Mouse (Mus musculus): ENCODE results near the gene Sema4c. TPM values are rescaled to one million over a fixed set of nuclear protein-coding genes. Genes with fewer than 3 reads are reported as not detected.
"Not testable (repeated sequence)": the region's sequence is repeated elsewhere in the genome, so short reads cannot be mapped to it uniquely, and the experiment has no call there.

Sema4c gene
- total RNA-seq, 2 experiments from 2014 or later = 26.7 to 31.2 TPM

DNA sequence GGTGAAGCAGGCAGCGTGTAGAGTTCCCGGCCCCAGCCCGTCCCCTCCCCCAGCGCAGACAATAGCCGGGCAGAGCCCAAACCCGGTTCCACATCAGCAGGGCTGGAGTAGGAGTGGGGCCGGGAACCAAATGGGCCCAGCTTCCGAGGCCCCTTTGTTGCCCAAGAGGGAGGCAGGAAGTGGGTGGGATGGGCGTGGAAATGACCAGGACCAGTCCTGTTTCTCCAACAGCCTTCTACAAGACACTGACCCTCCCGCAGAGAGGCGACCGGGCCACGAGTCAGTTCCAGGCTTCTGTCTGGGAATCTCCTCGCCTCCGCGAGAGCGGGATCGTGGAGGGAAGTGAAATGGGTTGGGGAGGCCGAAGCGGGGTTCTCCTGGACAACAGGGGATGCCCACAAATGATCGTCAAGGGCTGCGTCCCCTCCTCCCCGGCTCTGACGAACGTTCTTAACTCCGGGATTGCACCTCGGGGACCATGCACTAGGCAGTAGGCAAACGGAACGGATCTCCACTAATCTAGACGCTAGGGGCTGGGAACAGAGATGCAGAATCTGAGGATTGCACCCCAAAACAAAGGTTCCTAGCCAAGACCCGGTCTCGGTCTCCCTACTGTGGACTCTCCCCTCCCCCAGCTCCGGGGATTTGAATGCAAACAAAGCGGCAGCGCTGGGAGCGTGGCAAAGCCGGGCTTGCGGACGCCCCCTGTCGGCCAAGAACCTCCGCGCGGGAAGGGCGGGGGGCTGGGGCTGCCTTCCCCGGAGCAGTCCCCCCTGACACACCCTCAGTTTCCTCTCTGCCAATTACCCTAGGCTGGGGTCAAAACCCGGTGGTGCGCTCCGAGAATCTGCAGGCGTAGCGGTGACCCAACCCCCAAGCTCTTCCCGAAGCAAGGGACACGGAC is 1.3 kb downstream of the Sema4c start:
- peak; percentile 98 for DNase-seq

DNA sequence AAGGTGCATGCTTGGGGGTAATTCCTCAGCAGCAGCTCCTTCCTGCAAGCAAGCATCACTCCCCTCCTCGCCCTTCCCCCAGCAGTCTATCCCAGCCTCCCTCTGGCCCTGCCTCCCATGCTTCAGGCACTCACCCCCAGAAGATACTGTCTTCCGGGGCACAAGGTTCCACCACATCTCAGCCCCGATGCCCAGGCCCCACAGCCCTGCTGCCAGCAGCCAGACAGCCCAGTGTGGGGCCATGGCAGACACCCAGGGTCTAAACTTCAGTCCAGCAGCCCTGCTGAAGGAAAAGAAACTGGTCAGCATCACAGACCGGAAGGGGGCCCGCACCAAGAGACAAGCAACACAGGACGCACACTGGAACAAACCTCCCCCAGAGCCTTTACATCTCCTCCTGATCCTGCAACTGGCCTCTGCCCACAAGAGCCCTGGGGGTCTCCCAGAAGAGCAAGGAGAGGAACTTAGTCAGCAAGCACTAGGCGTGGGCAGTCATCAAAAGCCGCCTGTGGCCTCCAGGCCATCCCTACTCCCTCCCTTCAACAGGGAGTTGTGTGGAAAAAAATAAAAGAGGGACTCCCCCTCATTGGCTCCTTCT is 2.3 kb downstream of the Sema4c start:
- DNase-seq = peak; percentile 46

- peak; percentile 33 for DNase-seq
Observed at GRCm38 (mm10) chr1:36554633-36555399, 3.3 kb downstream of the Sema4c start.

DNA sequence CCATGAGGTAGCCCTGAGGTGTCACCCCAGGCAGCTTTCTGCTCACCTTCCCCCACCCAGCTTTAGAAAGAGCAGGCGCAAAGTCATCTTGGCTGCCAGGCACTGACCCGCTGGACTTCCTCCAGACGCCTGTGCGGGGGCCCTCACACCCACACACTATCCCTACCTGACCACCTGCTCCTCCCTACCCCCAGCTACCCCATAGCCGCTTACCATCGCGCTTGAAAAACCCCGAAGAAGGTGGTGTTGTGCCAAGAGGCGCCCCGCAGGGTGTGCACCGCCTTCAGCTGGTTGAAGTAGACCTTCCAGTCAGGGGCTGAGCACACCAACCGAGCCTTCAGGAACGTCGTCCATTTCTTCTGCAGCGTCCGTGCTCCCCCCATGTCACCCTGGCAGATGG is 5.6 kb downstream of the Sema4c start:
- DNase-seq = no peak

DNA sequence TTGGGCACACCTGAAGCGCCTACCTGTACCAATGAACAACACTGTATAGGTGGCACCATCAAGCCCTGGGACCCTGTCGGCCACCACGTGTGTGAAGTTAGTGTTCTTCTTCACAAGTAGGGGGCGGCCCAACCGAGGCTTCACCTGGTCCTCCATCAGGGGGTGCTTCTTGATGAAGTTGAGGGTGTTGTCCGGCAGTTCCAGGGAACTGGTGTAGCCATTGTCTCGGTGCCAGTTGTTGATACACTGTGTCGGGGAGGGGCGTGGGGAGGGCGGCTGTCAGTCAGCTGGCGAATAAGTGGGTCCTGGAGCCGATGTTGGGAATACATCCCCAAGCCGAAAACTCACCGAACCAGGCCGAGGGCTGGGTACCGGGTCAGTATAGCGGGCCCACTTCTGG is 6.2 kb downstream of the Sema4c start:
- DNase-seq = no peak

DNA sequence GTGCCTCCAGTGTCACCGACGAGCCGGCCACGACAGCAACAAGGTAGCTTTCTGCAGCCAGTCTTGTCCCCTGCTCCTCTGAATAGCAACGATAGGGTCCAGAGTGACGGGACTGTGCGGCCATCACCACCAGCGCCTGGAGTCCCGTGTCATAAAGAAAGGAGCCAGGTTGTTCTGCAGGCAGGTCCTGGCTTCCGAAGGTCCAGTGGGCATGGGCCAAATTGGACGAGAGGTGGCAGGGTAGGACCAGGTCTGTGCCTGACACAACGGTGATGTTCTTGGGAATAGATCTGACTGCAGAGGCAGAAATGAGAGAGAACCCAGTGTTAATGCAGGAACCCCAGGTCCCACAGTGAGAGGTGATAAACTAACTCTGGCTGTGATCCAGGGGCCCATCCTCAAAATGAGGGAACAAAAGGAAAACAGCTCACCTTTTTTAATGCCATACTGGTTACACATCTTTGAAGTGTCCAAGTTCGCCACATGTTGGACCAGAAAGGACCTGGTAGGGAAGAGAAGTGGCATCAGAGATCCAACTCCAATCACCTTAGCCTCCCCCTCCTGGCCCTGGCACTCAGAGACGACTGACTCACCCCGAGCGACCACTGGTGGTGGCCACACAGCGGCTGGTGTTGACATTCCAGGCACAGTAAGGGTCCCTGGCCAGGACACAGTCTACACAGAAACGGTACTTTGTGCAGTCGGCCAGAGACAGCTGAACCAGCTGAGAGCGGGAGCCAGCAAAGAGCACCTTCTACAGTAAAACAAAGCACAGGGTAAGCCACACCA is 7.9 kb downstream of the Sema4c start:
- no peak for DNase-seq

GRCm38 (mm10) chr1:36549491-36549890 is 8.7 kb downstream of the Sema4c start:
- no peak for DNase-seq

DNA sequence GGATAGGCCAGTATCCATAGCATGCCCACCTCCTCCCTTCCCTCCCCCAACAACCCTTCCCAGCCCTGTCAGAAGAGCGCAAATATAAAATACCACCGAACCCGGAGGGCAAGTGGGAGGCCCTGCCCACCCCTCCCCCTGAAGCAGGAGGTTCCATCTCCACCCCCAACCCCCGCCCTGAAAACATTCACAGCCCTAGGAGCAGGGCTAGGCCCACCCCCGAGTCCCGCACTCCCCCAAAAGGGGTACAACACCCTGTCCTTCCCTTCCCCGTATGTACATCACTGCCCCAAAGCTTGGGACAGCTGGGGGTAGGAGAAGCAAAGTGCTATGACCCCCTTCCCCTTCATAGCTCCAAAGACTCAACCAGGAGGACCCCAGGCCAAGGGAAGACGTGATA is 9.4 kb downstream of the Sema4c start:
- no peak for DNase-seq

- peak; percentile 73 for DNase-seq
Observed at GRCm38 (mm10) chr1:36547981-36548598, 10.1 kb downstream of the Sema4c start.

DNA sequence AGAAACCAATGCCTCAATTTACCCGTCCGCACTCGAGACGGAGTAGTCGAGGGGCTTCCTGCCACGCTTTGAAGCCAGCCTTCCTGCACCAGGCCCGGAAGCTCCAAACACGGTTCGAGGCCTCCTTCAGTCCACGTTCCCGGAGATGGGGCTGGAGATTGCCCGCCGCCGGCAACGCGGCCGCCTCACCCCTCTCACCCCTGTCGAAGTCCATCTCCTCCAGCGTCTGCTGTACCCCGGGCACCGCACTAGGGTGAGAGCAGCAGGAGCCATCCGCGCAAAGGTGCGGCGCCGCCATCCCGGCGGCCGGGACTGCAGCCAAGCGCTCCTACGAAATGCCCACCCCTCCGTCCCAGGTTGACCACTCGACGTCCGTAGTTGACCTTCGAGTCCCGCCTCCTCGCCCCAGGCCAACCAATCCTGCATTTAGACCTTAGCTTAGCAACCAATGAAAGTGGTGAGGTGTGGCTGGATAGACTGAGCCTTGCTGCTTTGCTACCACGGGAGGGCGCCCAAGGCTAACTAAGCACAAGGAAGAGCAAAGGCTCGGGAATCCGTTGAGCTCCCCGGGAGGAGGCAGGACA is 11.2 kb downstream of the Sema4c start, which contains the start of gene Ankrd39:
TSS of gene Ankrd39 (minus strand) at position 558 of the 584 bp plus-strand sequence.
- peak; percentile 98 for DNase-seq

DNA sequence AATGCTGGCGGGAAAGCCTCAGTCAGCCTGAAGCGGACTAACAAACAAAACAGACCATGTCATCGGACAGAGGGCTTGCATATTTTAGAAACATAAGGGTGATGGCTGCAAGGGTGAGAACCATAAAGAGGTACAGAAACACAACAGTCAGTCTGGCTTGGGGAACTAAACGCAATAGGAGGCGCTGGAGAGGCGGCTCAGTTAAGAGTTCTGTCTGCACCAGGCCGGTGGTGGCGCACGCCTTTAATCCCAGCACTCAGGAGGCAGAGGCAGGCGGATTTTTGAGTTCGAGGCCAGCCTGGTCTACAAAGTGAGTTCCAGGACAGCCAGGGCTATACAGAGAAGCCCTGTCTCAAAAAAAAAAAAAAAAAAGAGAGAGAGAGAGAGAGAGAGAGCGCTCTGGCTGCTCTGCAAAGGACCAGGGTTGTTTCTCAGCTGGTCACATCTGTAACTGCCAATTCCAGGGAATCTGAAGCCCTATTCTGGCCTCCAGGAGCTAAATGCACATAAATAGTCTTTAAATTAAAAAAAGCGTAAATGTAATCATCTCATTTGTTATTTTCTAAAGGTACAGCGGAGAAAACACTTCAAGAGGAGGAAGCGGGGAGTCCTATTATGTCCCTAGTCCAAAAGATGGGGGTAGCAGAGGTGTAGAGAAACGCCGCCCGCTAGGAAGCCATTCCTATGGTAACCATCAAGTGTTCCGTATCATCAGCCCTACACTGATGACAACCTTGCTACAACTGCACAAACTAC is 12.1 kb downstream of the Sema4c start:
- peak; percentile 44 for DNase-seq

DNA sequence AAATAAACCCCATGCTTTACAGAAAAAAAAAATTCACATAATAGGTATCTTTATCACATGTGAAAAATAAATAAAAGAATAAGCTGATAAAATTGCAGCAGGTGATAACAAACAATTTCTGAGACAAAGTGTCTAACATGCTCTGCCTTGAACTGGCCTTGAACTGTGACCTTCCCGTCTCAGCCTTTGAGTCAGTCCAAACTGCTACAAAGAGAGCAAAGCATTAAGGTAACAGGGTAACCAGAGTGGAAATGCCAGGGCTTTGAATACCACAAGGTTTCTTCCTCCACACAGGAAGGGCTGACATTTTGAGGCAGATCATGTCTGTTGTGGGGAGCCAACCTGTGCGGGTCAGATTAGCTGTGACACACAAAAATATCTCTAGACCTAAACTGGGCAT is 12.8 kb downstream of the Sema4c start:
- DNase-seq = no peak

DNA sequence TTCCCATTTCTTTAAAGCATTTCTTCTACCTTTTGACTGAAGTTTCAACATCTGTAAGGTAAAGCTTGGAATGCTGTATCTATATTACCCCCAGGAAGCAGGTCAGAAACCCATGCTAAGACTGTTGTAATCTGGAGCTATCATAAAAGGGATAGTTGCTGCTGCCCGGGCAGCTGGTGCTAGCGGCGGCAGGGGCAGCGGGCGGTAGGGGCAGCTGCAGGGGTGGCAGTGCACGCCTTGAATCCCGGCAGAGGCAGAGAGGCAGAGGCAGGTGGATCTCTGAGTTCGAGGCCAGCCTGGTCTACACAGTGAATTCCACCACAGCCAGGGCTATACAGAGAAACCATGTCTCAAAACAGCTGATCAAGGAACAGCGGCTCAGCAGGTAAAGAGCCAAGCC is 15.2 kb downstream of the Sema4c start:
- DNase-seq = no peak

DNA sequence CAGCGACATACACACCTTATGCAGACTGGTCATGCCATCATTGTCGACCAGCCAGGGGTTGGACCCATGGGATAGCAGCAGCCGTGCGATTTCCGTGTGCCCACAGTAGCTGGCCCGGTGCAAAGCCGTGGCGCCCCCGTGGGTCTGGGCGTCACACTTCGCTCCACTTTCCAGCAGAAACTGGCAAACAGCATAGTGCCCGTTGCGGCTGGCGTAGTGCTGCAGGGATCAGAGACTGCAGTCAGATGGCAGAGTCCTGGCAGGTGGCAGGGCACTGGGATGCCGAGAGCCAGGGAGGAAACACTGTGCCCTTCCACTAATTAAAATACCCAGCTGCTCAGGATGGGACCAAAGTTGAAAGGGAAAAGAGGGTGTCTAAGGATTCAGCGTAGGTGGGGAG is 16.3 kb downstream of the Sema4c start:
- DNase-seq = no peak

- no peak for DNase-seq
Observed at GRCm38 (mm10) chr1:36540807-36541206, 17.3 kb downstream of the Sema4c start.

- no peak for DNase-seq
Observed at GRCm38 (mm10) chr1:36540132-36540531, 18.0 kb downstream of the Sema4c start.

- peak; percentile 88 for DNase-seq
Observed at GRCm38 (mm10) chr1:36539186-36539585, 19.0 kb downstream of the Sema4c start, which contains the start of gene Gm42417. Gene Gm42417 (minus strand): TSS chr1:36539429.

DNA sequence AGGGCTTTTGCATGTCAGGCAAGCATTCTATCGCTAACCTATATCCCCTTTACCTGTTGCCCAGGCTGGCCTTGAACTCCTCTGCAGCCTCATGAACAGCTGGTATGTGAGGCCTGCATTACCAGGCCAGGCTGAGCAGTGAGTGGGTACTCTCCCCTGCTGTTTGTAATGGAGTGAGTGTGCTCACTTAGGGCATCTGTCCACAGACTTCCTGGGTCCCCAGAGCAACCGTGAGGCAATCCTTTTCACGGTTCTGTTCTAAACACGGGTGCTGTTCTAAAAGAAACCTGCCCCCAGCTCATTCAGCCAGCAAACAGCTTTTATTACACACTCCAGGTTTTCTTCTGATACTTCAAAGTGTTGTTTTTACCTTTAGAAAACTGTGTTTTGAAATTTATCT is 19.4 kb downstream of the Sema4c start:
- DNase-seq = no peak

GRCm38 (mm10) chr1:36536783-36537182 is 21.4 kb downstream of the Sema4c start, which contains the start of gene Ankrd23:
Gene Ankrd23 (minus strand): TSS chr1:36536883.
- DNase-seq = not testable (repeated sequence)

DNA sequence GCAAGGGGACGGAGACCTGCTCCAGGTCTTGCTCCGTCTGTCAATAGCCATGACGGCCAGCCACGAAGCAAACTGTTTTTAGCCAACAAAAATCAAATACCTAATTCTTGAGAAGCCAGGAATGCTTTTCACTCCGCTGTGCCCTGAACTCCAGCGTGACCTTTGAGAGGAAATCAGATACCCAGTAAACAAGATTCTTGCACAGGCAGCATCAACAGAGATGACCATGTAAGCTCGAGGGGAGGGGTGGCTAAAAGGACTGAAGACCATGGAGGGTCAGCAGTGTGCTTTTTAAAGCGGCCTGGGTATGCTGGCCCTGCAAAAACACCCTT is 21.8 kb downstream of the Sema4c start:
- DNase-seq = no peak

Data from heart, postnatal 4 days (tissue).